Mouse (Mus musculus) limb, embryonic 14.5 days (tissue): Measurements from ENCODE around the gene Arhgap9. TPM values are rescaled to one million over a fixed set of nuclear protein-coding genes. Genes with fewer than 3 reads are reported as not detected.
A peak's percentile ranks its signal among the peaks of the same experiment; 100 is the strongest.

Experiments
- ATAC-seq: fragments of 200-750 bp; cut with Nextera tagmentation; 2 replicates; pipeline ENCODE4 v1.8.0; 2017; ENCODE audit warnings: low read depth, moderate number of reproducible peaks, moderate TSS enrichment; ENCODE audit not compliant: low FRiP score
- DNase-seq: peaks from one replicate; pipeline ENCODE4 v3.0.0-alpha.2; 2015; ENCODE audit warnings: low spot score
- H3K27ac ChIP-seq: fragments of 300-500 bp; sonication (generic); replicated peaks from 2 replicates; pipeline ENCODE4 v1.5.1; 2014; ENCODE audit warnings: low read depth, mild to moderate bottlenecking, low read length, moderate library complexity, mixed read lengths
- H3K27me3 ChIP-seq: fragments of 300-500 bp; sonication (generic); 2 replicates; pipeline ENCODE4 v1.6.1; 2014; ENCODE audit warnings: low read length, mixed read lengths; ENCODE audit not compliant: control insufficient read depth, insufficient read depth
- H3K36me3 ChIP-seq: fragments of 300-500 bp; sonication (generic); 2 replicates; pipeline ENCODE4 v1.6.1; 2014; ENCODE audit warnings: mild to moderate bottlenecking, low read length, moderate library complexity, mixed read lengths; ENCODE audit not compliant: control insufficient read depth, insufficient read depth
- H3K4me1 ChIP-seq: fragments of 300-500 bp; sonication (generic); 2 replicates; pipeline ENCODE4 v1.6.1; 2014; ENCODE audit warnings: antibody characterized with exemption, low read length, mixed read lengths; ENCODE audit not compliant: control insufficient read depth, insufficient read depth
- H3K4me2 ChIP-seq: fragments of 300-500 bp; sonication (generic); replicated peaks from 2 replicates; pipeline ENCODE4 v1.6.1; 2014; ENCODE audit warnings: low read depth, mild to moderate bottlenecking, low read length, moderate library complexity; ENCODE audit not compliant: severe bottlenecking
- H3K4me3 ChIP-seq: fragments of 300-500 bp; sonication (generic); replicated peaks from 2 replicates; pipeline ENCODE4 v1.5.1; 2014; ENCODE audit warnings: low read length
- H3K9ac ChIP-seq: fragments of 300-500 bp; sonication (generic); 2 replicates; pipeline ENCODE4 v1.6.1; 2014; ENCODE audit warnings: mild to moderate bottlenecking, low read depth, low read length, moderate library complexity; ENCODE audit not compliant: severe bottlenecking
- H3K9me3 ChIP-seq: fragments of 300-500 bp; sonication (generic); 2 replicates; pipeline ENCODE4 v1.6.1; 2016; ENCODE audit warnings: low read length; ENCODE audit not compliant: control insufficient read depth
- POLR2A ChIP-seq: fragments of 200-500 bp; IDR thresholded peaks from 2 replicates; pipeline ENCODE4 v1.8.0; 2012; ENCODE audit warnings: inconsistent platforms, mild to moderate bottlenecking, moderate library complexity, borderline replicate concordance; ENCODE audit not compliant: insufficient read depth, insufficient read length; ENCODE audit errors: extremely low read depth
- WGBS: fragments of 180-500 bp; shearing (Covaris S2); extraction: QIAGEN DNeasy Blood & Tissue Kit; methylation state at CpG from one replicate; pipeline ENCODE4 v1.1.7; 2014; 5-methylcytosine and 5-hydroxymethylcytosine counted together
- polyA plus RNA-seq, 2 experiments: library from polyadenylated mRNA; depleted of rRNA in 1 of 2; stranded (reverse) in 1 of 2; unstranded in 1 of 2; fragments of >200 nt; fragmentation: Nextera tagmentation in 1 of 2; extraction: Ambion mirVana in 1 of 2; gene quantifications; 2 replicates each; pipeline versions ENCODE4 v1.2.1 to v1.2.3; 2012 to 2014

Gene Arhgap9
- polyA plus RNA-seq, 2 experiments, result 5.5 to 5.6 TPM

DNA sequence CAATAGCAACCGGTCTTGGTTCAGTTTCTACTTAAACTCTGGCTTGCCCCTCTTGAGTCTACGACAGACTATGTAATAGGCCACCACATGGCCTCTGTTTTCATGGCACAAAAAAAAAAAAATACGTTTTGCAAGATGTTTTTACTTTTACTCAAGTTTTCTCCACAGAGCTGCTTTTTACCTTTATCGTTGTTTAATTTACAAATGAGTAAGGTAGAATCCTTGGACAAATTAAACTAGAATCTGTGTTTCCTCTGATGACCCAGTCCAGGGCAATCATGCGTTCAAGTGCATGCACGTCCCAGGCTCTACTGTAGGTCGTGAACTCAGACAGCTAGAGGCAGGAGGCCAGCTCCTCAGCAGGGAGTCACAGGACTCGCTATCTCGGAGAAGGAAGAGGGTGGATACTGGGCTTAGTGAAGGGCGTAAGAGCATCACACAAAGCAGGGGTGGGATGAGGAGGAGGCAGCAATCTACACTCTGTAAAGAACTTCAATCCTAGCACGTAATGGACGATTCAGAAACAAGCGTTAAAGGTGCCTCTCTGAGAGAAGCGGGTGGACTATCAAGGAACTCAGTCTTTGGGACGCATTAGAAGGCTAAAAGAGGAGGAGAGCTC, 32.1 kb upstream of the Arhgap9 start:
- Histone ChIP-seq H3K36me3 (peaks cover 53% of the 10 kb centered on the region), H3K27me3 (no peaks in the 10 kb centered on the region), H3K4me3 (peak overlapping the region; percentile 72), H3K9me3 (no peaks in the 10 kb centered on the region), H3K4me2 (peak overlapping the region; percentile 92), H3K9ac (peak overlapping the region; percentile 79), H3K4me1 (peaks cover 32% of the 10 kb centered on the region), H3K27ac (peak overlapping the region; percentile 97)
- WGBS, result 2% methylated on average over 15 of the region's 15 CpGs
- ATAC-seq (no peak), DNase-seq (no peak)
- TF ChIP-seq POLR2A, result no peak

- peak overlapping the region; percentile 72 for H3K4me3 ChIP-seq
- under 1% methylated on average over 45 of the region's 47 CpGs for WGBS
- no peaks in the 10 kb centered on the region for H3K9me3 ChIP-seq
- peak; percentile 75; the same call in 1 of the 2 replicates for TF ChIP-seq POLR2A
- H3K9ac ChIP-seq, result peak overlapping the region; percentile 79
- H3K27ac ChIP-seq, result peak overlapping the region; percentile 97
- H3K36me3 ChIP-seq, result peaks cover 53% of the 10 kb centered on the region
- H3K4me1 ChIP-seq, result peaks cover 32% of the 10 kb centered on the region
- H3K27me3 ChIP-seq, result no peaks in the 10 kb centered on the region
- peak; percentile 100 for DNase-seq
- peak overlapping the region; percentile 92 for H3K4me2 ChIP-seq
- peak; percentile 92 for ATAC-seq
Observed at GRCm38 (mm10) chr10:127290307-127290929, 31.3 kb upstream of the Arhgap9 start.

DNA sequence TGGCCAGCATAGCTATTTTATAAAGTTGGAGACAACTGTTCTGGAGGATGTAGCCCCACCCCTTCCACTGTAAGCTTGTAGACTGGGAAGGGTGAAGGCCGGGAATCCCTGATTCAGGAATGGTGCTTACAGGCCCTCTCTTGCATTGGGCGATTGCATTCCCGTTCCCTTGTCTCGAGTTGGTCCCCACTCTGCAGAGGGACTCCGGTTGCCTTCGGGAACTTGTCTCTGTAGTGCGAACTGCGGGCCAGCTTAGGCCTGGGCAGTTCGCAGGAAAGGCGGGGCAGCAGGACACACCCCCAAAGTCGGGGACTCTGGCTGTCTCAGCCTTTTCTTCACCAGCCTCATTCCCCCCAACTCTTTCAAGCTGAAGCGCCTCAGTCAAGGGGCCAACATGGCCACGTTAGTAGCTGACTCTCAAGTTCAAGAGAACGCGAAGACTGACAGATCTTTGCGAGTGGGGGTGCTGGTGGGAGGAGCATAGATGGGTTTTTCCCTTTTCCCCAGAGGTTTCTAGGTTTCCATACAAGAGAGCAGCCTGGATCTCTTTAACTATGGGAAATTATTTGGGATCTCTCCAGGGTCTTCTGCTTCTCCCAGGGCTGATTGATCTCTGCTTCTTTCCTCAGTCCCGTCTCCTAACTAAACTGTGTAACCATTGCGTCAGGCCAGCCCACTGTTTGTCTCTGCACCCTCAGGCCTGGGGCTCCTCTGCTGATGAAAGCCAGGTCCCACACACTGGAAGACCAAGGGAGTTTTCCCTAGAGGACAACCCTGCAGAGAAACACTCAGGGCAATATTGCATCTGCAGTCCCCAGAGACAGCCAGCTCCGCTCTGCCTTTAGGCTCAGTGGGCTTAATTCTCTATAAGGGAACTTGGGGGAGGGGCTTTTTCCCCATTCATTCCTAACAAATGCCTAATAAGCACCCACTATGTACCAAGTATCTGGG, 30.6 kb upstream of the Arhgap9 start:
- Histone ChIP-seq H3K27me3 (no peaks in the 10 kb centered on the region), H3K27ac (peak overlapping the region; percentile 62), H3K9ac (peak overlapping the region; percentile 57), H3K4me2 (peak overlapping the region; percentile 92), H3K4me1 (peaks cover 32% of the 10 kb centered on the region), H3K36me3 (peaks cover 53% of the 10 kb centered on the region), H3K4me3 (peak overlapping the region; percentile 72), H3K9me3 (no peaks in the 10 kb centered on the region)
- 2% methylated on average over 19 of the region's 19 CpGs for WGBS
- ATAC-seq (peak; percentile 58), DNase-seq (peak; percentile 23)
- no peak for TF ChIP-seq POLR2A

DNA sequence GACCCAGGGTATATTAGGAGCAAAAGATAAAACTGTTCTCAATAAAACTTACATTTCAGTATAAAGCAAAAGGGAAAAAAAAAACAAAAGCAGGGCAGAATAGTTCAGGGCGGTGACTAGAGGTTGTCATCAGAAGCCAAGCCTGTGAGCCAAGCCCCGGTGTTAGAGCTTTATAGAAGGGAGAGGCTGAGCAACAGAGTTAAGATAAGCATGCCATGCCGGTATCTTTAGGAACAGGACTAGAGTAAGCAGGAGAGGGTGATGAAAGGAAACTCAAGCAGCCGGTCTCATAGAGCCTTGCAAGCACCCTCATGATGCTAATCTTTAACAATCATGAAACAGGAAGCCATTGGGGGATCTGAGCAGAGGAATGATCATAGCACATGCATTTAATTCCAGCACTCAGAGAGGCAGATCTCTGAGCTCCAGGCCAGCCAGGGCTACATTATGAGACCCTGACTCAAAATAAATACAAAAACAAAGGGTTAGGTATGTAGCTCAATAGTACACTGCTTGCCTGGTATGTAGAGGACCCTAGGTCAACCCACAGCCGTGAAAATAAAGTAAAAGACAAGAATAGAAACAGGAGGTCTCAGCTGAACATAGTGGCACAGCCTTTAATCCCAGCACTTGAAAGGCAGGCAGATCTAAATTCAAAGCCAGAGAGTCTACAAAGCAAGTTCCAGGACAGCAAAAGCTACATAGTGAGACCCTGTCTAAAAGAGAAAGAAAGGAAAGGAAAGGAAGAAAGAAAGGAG, 29.7 kb upstream of the Arhgap9 start:
- Histone ChIP-seq H3K27me3 (no peaks in the 10 kb centered on the region), H3K9me3 (no peaks in the 10 kb centered on the region), H3K4me1 (peaks cover 28% of the 10 kb centered on the region), H3K4me3 (peak overlapping the region; percentile 72), H3K36me3 (peaks cover 54% of the 10 kb centered on the region), H3K4me2 (peak overlapping the region; percentile 92), H3K9ac (0 out of 2 replicates have a peak overlapping the region, but pooled peaks have one; percentile 4), H3K27ac (no peak overlapping the region)
- WGBS, result 58% methylated on average over 5 of the region's 5 CpGs
- ATAC-seq, result no peak
- DNase-seq, result no peak
- no peak for TF ChIP-seq POLR2A

DNA sequence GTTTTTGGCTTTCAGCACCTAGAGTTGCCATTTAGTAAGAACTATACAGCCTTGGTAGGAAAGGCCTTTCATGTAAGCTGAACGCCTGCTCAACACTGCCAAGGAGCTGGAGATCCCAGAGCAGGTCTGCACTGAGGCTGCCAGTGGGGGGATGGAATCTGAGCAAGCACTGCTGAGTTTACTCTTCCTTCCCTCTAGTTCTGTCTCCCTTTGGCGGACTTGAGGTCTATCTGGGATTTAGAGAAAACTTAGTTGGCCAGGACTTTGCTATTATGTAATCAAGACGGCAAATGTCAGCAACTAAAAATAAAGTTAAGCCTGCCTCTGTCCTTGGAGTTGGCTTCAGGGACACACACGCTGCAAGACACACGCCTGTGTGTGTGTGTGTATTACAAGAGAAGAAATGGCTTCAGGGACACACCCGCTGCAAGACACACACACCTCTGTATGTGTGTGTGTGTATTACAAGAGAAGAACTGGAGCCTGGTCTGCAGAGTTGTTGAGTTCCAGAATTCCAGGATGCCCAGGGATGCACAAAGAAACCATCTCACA, 28.7 kb upstream of the Arhgap9 start:
- WGBS, result 83% methylated on average over 6 of the region's 6 CpGs
- Histone ChIP-seq H3K9ac (no peak overlapping the region), H3K4me2 (no peak overlapping the region), H3K27me3 (no peaks in the 10 kb centered on the region), H3K36me3 (peaks cover 60% of the 10 kb centered on the region), H3K4me3 (no peak overlapping the region), H3K27ac (no peak overlapping the region), H3K9me3 (no peaks in the 10 kb centered on the region), H3K4me1 (peaks cover 19% of the 10 kb centered on the region)
- ATAC-seq (no peak), DNase-seq (no peak)
- TF ChIP-seq POLR2A, result no peak
